Mouse (Mus musculus) midbrain, embryonic 15.5 days (tissue): ENCODE results near the gene Adamts9. TPM values are rescaled to one million over a fixed set of nuclear protein-coding genes. Genes with fewer than 3 reads are reported as not detected.

Experiments used
- ATAC-seq: fragments of 200-750 bp; cut with Nextera tagmentation; replicated peaks from 2 replicates; pipeline ENCODE4 v1.8.0; 2017; ENCODE audit warnings: moderate TSS enrichment
- H3K27ac ChIP-seq: fragments of 300-500 bp; sonication (generic); 2 replicates; pipeline ENCODE4 v1.5.1; 2015; ENCODE audit warnings: mild to moderate bottlenecking, inconsistent platforms
- H3K27me3 ChIP-seq: fragments of 300-500 bp; sonication (generic); replicated peaks from 2 replicates; pipeline ENCODE4 v1.6.1; 2015; ENCODE audit warnings: inconsistent platforms
- H3K36me3 ChIP-seq: fragments of 300-500 bp; sonication (generic); replicated peaks from 2 replicates; pipeline ENCODE4 v1.6.1; 2015; ENCODE audit warnings: inconsistent platforms
- H3K4me1 ChIP-seq: fragments of 300-500 bp; sonication (generic); 2 replicates; pipeline ENCODE4 v1.6.1; 2015; ENCODE audit warnings: inconsistent platforms
- H3K4me2 ChIP-seq: fragments of 300-500 bp; sonication (generic); 2 replicates; pipeline ENCODE4 v1.6.1; 2015; ENCODE audit warnings: inconsistent platforms, mild to moderate bottlenecking, moderate library complexity
- H3K4me3 ChIP-seq: fragments of 300-500 bp; sonication (generic); 2 replicates; pipeline ENCODE4 v1.5.1; 2015; ENCODE audit warnings: mild to moderate bottlenecking, inconsistent platforms
- H3K9ac ChIP-seq: fragments of 300-500 bp; sonication (generic); 2 replicates; pipeline ENCODE4 v1.6.1; 2015; ENCODE audit warnings: mild to moderate bottlenecking, inconsistent platforms
- H3K9me3 ChIP-seq: fragments of 300-500 bp; sonication (generic); 2 replicates; pipeline ENCODE4 v1.6.1; 2016; ENCODE audit warnings: inconsistent platforms
- WGBS: fragments of 180-500 bp; shearing (Covaris S2); methylation state at CpG from one replicate; pipeline ENCODE4 v1.1.7; 2015; ENCODE audit warnings: mixed read lengths; 5-methylcytosine and 5-hydroxymethylcytosine counted together
- polyA plus RNA-seq: library from polyadenylated mRNA; unstranded; fragments of >200 nt; fragmentation: Nextera tagmentation; extraction: Ambion mirVana; gene quantifications from 2 replicates; pipeline ENCODE4 v1.2.1, GENCODE M21; 2015

The Adamts9 gene
- polyA plus RNA-seq, 1 experiment from 2014 or later = 1.6 TPM

DNA sequence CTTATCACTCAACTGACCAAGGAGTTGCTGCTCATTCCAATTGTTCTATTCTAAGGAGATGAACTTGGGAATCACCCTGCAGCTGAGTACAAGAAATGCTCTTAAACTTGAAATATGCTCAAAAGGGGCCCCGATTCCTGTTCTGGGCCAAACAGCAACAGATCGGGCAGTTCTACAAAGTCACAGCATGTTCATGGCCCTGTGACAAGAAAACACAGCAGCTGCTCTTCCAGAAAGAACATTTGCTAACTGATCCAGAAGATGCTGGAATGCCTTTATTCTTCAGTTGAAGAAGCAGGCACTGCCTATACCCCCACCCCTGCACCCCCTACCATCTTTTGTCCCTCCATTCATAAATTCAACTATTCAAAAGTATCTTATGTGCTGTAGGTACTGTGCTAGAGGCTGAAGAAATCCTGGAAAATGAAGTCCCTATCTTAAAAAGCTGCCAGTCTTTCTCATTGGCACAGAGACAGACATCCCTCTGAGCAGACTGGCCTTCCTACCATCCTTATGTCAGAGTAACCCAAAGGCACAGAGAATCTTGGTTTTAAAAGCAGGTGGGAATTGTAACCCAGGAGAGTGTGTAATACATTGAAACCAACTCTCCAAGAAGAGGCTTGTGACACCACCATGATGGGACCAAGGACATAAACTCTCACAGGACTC lies 130.5 kb downstream of the Adamts9 start:
- peaks cover 8% of the 10 kb centered on the region for H3K4me1 ChIP-seq
- peaks cover 3% of the 10 kb centered on the region for H3K27me3 ChIP-seq
- no peak for ATAC-seq
- no peak overlapping the region for H3K9ac ChIP-seq
- H3K27ac ChIP-seq = no peak overlapping the region
- 48% methylated on average over 2 of the region's 2 CpGs for WGBS
- H3K9me3 ChIP-seq = no peaks in the 10 kb centered on the region
- H3K36me3 ChIP-seq = no peaks in the 10 kb centered on the region
- H3K4me2 ChIP-seq = no peak overlapping the region
- no peak overlapping the region for H3K4me3 ChIP-seq

DNA sequence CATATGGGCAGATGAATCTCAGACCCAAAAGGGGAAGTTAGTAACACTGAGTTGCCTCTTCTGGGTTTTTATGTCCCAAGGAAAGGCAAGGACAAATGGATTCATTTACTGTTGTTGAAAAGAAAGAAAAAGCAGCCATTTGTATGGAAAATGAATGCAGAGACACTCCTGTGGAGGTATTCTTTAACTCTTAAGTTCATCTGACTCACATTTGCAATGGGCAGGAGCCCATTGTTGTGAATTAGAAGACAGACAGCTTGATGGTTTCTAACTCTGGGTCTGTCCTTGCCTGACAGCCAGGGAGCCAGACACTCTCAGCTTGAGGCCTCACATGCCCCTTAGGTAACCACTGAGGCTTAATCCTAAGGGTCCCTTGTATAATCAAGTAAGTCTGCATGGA lies 131.7 kb downstream of the Adamts9 start:
- Histone ChIP-seq H3K4me2 (no peak overlapping the region), H3K27ac (no peak overlapping the region), H3K4me3 (no peak overlapping the region), H3K36me3 (no peaks in the 10 kb centered on the region), H3K9me3 (no peaks in the 10 kb centered on the region), H3K4me1 (peaks cover 6% of the 10 kb centered on the region), H3K9ac (no peak overlapping the region), H3K27me3 (no peaks in the 10 kb centered on the region; the same call in none of the 2 replicates)
- ATAC-seq = no peak

DNA sequence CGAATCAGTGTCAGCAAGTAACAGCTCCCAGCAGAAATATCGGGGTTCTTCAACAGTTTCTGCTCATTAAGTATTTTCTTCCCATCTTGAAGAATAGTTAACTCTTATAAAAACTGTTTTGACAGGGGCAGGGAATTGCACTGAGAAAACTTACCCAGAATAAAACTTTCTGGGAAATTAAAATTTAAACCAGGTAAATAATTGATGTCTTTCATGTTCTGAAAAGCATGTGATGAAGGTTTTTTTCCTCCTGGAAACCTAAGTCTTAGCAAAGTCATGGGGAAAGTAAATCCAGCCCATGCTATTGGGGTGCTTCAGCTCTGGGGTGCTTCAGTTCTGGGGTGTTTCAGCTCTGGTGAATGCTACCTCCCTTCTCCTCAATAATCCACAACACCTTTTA lies 132.7 kb downstream of the Adamts9 start:
- Histone ChIP-seq H3K4me3 (no peak overlapping the region), H3K4me1 (no peaks in the 10 kb centered on the region), H3K27me3 (no peaks in the 10 kb centered on the region; the same call in 1 of the 2 replicates), H3K27ac (no peak overlapping the region), H3K4me2 (no peak overlapping the region), H3K9me3 (no peaks in the 10 kb centered on the region), H3K9ac (no peak overlapping the region), H3K36me3 (no peaks in the 10 kb centered on the region)
- ATAC-seq = no peak
- WGBS = 88% methylated on average over 2 of the region's 2 CpGs

DNA sequence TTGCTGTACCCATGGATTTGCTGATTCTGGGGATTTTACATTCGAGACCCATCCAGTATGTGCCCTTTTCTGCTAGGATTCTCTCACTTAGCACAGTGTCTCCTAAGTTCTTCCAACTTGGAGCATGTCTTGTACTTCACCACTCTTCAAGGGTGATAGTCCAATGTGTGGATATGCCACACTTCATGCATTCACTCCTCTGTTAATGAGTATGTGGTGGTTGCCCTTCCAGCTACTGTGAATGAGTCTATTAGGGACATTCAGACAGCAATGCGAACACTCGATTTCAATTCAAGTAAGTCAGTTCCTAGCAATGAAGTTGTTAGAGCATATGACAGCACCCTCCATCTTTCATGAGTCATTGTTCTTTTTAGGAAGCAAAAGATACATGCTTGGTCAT lies 133.5 kb downstream of the Adamts9 start:
- no peaks in the 10 kb centered on the region; the same call in 1 of the 2 replicates for H3K27me3 ChIP-seq
- no peak overlapping the region for H3K4me3 ChIP-seq
- 85% methylated on average over 3 of the region's 3 CpGs for WGBS
- no peak overlapping the region for H3K9ac ChIP-seq
- ATAC-seq = no peak
- no peak overlapping the region for H3K4me2 ChIP-seq
- no peaks in the 10 kb centered on the region for H3K4me1 ChIP-seq
- no peaks in the 10 kb centered on the region for H3K36me3 ChIP-seq
- H3K27ac ChIP-seq = no peak overlapping the region
- no peaks in the 10 kb centered on the region for H3K9me3 ChIP-seq

DNA sequence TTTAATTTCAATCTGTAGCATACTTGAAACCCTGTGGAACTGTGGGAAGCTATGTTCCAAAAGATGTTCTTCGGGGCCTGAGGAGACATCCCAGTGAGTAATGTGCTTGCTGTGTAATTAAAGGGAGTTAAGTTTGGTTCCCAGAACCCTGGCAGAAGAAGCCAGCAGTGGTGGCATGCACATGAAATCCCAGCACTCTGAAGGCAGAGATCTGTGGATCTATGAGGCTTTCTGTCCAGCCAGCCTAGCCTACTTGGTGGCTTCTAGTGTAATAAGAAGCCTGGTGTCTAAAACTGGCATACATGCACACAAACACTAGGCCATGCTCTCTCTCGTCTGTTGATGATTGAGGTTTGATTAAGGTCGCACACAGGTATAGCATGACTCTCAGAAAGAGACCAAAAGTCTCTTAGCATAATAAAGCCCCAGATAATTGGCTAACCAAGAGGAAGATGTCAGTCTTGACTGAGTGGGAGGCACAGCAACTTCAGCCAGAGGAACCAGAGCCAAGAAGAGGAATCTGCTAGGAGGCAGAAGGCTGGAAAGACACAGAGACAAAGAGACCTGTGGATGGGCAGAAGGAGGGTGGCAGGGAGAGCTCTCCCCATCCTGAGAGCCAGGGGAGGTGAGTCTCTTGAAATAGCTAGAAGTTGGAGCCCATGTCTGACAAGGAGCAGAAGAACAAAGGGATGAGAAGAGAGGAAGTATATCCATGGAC lies 138.9 kb downstream of the Adamts9 start:
- no peak overlapping the region for H3K27ac ChIP-seq
- H3K27me3 ChIP-seq = no peaks in the 10 kb centered on the region
- no peak overlapping the region for H3K4me3 ChIP-seq
- no peaks in the 10 kb centered on the region for H3K4me1 ChIP-seq
- no peak overlapping the region for H3K9ac ChIP-seq
- no peaks in the 10 kb centered on the region for H3K9me3 ChIP-seq
- H3K4me2 ChIP-seq = no peak overlapping the region
- 91% methylated on average over 3 of the region's 3 CpGs for WGBS
- ATAC-seq = no peak
- no peaks in the 10 kb centered on the region for H3K36me3 ChIP-seq

DNA sequence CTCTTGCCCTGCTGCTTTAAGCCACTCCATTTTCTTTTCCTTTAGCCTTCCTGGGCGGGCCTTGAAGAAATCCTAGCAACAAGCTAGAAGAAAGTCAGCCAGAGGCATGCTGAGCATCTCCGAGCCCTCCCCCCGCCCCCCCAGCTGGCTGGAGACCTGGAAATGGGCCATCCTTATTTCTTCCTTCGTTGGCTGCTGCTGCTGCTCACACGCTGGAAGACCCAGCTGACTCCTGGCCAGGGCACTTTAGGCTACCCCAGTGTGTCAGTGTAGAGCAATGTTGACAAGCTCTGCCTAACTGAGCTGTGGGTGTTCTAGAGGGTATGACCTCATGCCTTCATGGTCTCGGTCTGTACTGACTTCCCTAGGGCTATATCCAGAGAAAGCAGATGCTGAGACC lies 140.1 kb downstream of the Adamts9 start:
- no peaks in the 10 kb centered on the region for H3K4me1 ChIP-seq
- H3K4me3 ChIP-seq = no peak overlapping the region
- no peaks in the 10 kb centered on the region for H3K27me3 ChIP-seq
- 46% methylated on average over 6 of the region's 6 CpGs for WGBS
- no peak overlapping the region for H3K9ac ChIP-seq
- no peak for ATAC-seq
- H3K4me2 ChIP-seq = no peak overlapping the region
- no peaks in the 10 kb centered on the region for H3K9me3 ChIP-seq
- H3K27ac ChIP-seq = no peak overlapping the region
- H3K36me3 ChIP-seq = no peaks in the 10 kb centered on the region

DNA sequence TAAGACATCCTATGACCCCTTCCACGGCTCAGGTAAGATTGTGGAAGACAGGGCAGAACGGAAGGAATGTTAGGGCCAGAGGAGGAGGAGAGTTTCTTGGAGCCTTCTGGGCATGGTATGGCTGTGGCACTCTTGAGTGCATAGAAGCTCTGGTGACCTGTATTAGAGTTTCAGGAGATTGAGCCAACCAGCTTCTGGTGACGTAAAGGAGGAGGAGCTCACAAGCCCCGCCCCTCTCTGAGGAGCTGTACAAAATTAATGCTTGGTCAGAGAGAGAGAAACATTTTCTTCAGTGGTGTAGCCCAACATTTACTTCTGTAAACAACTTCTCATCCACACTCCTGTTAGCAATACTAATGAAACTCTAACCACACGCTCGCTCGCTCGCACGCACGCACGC lies 140.9 kb downstream of the Adamts9 start:
- WGBS = 94% methylated on average over 11 of the region's 11 CpGs
- H3K4me3 ChIP-seq = no peak overlapping the region
- no peaks in the 10 kb centered on the region for H3K27me3 ChIP-seq
- H3K4me2 ChIP-seq = no peak overlapping the region
- H3K27ac ChIP-seq = no peak overlapping the region
- no peak for ATAC-seq
- no peaks in the 10 kb centered on the region for H3K9me3 ChIP-seq
- no peaks in the 10 kb centered on the region for H3K36me3 ChIP-seq
- H3K4me1 ChIP-seq = no peaks in the 10 kb centered on the region
- no peak overlapping the region for H3K9ac ChIP-seq

GRCm38 (mm10) chr6:92801462-92801861 lies 141.8 kb downstream of the Adamts9 start:
- H3K27me3 ChIP-seq = no peaks in the 10 kb centered on the region
- H3K9me3 ChIP-seq = no peaks in the 10 kb centered on the region
- H3K27ac ChIP-seq = no peak overlapping the region
- H3K4me3 ChIP-seq = no peak overlapping the region
- H3K9ac ChIP-seq = no peak overlapping the region
- no peak for ATAC-seq
- no peaks in the 10 kb centered on the region for H3K4me1 ChIP-seq
- WGBS = 78% methylated on average over 2 of the region's 2 CpGs
- H3K36me3 ChIP-seq = no peaks in the 10 kb centered on the region
- no peak overlapping the region for H3K4me2 ChIP-seq

GRCm38 (mm10) chr6:92793804-92794203 lies 149.5 kb downstream of the Adamts9 start:
- 84% methylated on average over 6 of the region's 6 CpGs for WGBS
- H3K36me3 ChIP-seq = no peaks in the 10 kb centered on the region
- ATAC-seq = no peak

DNA sequence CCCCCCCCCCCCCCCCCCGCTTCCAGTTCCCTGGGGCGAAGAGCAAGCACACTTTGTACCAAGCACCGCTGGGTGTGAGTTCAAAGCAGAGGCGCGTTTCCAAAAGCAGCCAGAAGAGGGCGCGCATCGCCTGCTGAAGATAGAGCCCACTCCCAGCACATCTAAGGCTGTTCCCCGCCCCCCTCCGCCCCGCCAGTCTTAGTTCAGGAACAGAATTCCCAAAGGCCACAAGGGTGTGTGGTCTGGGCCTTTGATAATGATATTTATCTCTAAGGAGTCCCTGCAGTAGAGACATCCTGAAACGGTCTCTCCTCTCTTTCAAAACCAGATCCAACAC lies 155.9 kb downstream of the Adamts9 start:
- H3K36me3 ChIP-seq = no peaks in the 10 kb centered on the region
- peak overlapping the region; percentile 34 for H3K4me3 ChIP-seq
- ATAC-seq = peak; percentile 79
- peak overlapping the region; percentile 60 for H3K4me2 ChIP-seq
- H3K9ac ChIP-seq = peak overlapping the region; percentile 26; the same call in 1 of the 2 replicates
- H3K27me3 ChIP-seq = peaks cover 9% of the 10 kb centered on the region
- under 1% methylated on average over 10 of the region's 12 CpGs for WGBS
- no peaks in the 10 kb centered on the region for H3K9me3 ChIP-seq
- H3K4me1 ChIP-seq = peaks cover 11% of the 10 kb centered on the region; the same call in 1 of the 2 replicates
- H3K27ac ChIP-seq = no peak overlapping the region

More at GRCm38 (mm10) chr6:92793804-92794203, 149.5 kb downstream of the Adamts9 start:
- Histone ChIP-seq H3K27ac (no peak overlapping the region), H3K27me3 (no peaks in the 10 kb centered on the region), H3K4me3 (no peak overlapping the region), H3K9ac (no peak overlapping the region), H3K9me3 (no peaks in the 10 kb centered on the region), H3K4me2 (no peak overlapping the region), H3K4me1 (no peaks in the 10 kb centered on the region)

DNA sequence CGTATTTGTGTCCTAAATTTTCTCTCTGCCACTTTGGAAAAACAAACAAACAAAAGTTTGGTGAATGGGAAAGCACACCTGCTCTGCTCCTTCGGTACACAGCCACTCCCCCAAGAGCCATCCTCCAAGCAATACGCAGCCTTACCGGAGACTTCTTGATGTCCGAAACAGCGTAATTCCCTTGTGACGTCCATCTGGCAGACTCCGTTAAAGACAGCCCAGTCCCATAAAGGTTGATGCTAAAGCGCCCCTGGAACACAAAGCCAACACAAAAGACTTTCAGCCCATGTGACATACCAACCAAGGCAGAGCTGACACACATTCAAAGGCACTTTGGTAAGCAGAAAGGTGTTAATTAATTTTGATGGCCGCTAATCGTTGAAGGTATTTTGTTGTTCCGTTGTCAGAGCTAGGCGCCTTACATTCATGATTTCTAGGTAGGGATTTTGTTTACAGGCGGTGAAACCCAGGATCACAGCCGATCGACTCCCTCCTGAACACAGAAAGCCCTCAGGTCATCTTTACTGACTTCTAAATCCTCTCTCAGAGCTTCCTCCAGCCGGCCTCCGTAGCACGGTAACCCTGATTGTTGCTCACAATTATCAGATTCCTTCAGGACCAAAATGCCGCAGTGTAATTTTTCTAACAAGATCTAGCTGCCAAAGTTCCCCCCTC lies 156.5 kb downstream of the Adamts9 start:
- peak; percentile 61 for ATAC-seq
- peaks cover 9% of the 10 kb centered on the region for H3K27me3 ChIP-seq
- no peak overlapping the region for H3K27ac ChIP-seq
- peak overlapping the region; percentile 34 for H3K4me3 ChIP-seq
- peaks cover 11% of the 10 kb centered on the region; the same call in 1 of the 2 replicates for H3K4me1 ChIP-seq
- peak overlapping the region; percentile 26 for H3K9ac ChIP-seq
- no peaks in the 10 kb centered on the region for H3K9me3 ChIP-seq
- H3K4me2 ChIP-seq = peak overlapping the region; percentile 60
- WGBS = 3% methylated on average over 20 of the region's 20 CpGs
- no peaks in the 10 kb centered on the region for H3K36me3 ChIP-seq

GRCm38 (mm10) chr6:92784782-92785181 lies 158.5 kb downstream of the Adamts9 start:
- H3K36me3 ChIP-seq = no peaks in the 10 kb centered on the region

More at GRCm38 (mm10) chr6:92784782-92785181, 158.5 kb downstream of the Adamts9 start:
- Histone ChIP-seq H3K4me3 (no peak overlapping the region), H3K4me1 (peaks cover 11% of the 10 kb centered on the region; the same call in 1 of the 2 replicates), H3K27me3 (peaks cover 9% of the 10 kb centered on the region), H3K9ac (no peak overlapping the region), H3K9me3 (no peaks in the 10 kb centered on the region), H3K27ac (no peak overlapping the region), H3K4me2 (no peak overlapping the region)
- 14% methylated on average over 7 of the region's 7 CpGs for WGBS
- ATAC-seq = peak; percentile 38; the same call in 1 of the 2 replicates
